Mouse (Mus musculus): ENCODE data around the gene Trim45.

Trim45 gene

DNA sequence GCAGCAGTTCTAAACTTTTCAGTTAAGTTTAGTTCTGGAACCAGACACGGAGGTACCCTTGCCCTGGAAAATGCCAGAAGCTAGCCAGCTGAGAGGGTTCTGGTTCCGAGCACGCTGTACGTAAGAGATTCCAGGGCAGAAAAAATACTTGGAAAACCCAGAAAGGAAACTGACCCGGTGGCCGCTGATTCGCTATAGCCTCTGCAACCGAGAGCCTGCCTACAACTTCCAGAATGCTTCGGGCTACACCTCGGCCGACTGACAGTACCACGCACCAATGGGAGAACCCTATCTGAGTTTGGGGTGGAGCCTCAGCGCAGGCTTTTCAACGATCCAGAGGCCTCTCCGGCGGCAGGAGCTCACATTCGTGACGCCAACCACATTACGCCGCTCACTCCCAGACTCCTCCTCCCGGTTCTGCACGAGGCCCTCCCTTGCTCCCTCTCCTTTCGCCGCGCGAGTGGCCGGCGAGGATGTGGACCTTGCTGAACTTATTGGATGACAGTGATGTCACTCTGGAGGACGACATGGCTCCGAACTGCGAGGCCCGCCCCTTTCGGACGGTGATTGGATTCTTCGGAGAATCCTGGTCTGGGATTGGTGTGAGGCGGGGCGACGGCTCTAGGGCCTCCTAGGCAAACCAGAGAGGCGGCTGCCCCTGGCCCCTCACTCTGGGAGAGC, at the start of gene Trim45:
TSS of gene Trim45 (plus strand) at position 378 of the 681 bp plus-strand sequence.
- DNase-seq (ENCODE audit: low spot score in 2 of 2): peak; percentile 98 to 99

DNA sequence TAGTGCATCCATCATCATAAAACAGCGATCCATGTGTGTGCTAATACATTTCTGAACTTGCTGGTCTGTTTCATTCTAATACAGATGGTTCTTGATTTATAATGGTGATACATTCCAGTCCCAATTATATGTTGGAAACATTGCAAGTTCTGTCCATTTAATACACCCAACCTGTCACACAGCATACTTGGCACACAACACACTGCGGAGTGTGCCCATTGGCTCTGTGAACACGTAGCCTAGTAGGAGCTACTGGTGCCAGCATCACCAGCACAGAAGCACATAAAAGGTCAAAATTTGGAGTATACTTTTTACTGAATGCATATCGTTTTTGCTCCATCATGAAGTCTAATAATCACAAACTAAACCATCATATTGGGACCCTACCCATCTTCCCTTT, 44.9 kb upstream of the Trim45 start:
- DNase-seq (ENCODE audit: low spot score in 2 of 2): no peak

DNA sequence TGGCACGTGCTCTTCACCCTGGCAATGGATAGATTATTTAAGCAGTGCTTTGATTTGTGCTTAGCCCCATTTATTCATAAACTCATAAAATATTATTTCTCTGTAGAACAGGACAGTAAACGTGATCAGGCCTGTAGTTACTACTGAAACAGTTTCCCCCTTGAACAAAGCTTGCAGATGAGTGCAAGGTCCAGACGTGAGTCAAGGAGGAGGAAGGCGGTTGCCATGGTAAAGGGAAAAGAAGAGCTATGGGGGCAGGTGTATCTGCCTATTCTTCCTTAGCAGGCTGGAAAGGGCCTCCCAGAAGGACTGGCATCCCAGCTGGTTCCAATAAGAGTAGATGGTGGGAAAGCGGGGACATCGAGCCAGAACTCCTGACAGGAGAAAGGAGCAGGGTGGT, 40.6 kb upstream of the Trim45 start:
- no peak for DNase-seq (ENCODE audit: low spot score in 2 of 2)

DNA sequence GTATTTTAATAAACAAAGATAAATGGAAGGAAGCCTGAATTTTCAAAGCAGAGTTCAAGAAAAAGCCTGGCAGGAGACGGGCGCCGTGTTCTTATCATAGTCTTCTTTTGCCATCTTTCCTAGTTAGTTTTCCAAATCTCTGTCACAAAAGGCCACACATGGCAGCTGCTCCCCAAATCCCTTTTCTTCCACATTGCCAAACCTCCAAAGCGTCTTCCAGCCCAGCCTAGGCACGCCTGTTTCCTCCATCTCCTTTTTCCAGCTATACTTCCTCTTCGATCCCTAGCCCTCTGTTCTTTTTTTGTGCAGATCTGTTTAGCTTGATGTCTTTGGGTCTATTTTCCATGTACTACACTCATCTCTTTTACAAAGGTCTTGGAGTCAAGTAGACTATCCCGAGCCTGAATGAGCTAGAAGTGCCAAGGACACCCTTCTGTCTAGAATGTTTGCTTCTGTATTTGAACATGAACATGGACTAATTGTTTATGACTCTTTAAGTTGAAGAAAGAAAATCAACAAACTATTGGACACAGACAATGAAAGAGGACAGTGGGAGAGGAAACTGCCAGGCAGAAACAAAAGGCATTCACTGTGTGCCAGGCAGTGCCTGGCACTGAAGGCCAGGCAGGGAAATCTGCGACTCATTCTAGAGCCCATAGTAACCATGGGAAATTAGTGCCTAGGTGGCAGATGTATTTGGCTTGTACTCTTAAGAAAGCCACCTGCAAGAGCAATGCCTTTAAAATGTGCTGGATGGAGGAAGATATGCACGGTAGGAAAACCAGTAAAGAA, 40.0 kb upstream of the Trim45 start:
- no peak for DNase-seq (ENCODE audit: low spot score in 2 of 2)

DNA sequence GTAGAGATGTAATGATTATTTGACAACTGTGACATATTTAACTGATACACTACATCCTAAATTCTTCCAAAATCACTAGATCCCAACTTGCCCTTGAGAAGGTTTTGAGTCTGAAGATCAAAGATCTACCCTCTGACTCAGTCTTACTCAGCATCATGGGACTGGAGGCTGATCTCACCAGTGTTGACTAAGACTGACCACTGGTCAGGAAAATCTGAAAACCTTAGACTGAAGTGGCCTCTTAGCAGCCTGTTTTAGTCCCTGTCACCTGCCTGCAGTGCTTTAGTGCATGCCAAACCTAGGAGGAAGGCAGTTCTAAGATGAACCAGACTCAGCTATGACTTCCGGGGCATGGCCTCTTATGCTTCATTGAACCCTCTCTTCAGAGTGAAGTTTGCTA, 32.8 kb upstream of the Trim45 start:
- DNase-seq (ENCODE audit: low spot score in 2 of 2): no peak

DNA sequence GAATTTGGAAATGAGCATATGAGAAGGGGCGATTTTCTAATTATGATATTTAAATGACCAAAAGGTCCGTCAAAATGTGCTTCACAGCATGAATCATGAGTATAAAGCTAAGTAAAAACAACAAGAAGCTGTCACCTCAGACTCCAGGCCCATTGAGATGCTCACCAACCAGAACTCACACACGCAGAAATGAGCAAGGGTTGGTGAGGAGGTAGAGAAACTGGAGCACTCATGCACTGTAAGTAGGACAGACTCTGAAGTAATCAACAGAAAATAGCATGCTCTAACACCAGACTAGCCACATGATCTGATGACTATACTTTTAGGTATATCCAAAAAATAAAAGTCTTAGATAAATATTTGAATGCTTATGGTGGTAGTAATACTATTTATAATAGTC, 31.6 kb upstream of the Trim45 start:
- no peak for DNase-seq (ENCODE audit: low spot score in 2 of 2)

DNA sequence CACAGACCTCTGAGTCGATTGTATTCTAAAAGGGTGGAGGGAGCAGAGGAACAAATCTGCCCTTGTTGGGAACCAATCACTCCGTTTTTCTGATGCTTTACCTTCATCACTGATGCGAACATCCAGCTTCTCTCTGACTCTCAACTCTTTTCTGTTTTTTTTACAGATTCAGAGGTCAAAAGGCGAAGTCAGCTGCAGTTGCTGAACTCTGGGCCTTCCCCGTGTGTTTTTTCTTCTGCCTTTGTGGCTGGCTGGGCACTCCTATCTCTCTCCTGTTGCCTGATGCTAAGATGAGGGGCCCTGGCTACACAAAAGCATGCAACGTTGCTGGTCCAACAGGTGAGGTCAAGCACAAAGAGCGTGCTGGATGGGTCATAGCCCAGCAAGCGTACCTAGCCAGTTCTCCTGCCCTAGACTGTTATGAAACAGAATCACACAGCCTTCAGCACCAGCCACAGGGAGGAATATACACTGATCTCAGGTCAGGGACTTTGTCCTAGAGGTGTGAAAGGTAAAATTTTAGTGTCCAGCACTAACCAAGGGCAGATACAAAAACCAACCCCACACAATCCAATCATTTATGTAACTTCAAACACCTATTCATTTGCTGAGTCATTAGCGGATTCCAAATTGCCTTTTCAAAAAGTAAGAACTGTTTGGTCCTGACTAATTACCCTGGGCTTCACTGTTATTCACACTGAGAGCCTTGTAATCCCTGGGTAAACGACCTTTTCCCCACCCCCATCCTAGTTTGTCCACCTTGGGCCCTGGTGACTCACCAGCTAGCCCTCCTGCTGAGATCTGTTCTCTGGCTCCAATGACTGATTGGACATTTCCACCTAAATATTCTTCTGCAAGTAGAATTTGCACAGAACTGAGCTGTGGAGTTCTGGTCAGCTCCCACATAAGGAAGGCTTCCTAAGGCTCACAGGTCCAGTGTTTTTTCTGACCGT, 29.3 kb upstream of the Trim45 start:
- DNase-seq (ENCODE audit: low spot score in 2 of 2): no peak

DNA sequence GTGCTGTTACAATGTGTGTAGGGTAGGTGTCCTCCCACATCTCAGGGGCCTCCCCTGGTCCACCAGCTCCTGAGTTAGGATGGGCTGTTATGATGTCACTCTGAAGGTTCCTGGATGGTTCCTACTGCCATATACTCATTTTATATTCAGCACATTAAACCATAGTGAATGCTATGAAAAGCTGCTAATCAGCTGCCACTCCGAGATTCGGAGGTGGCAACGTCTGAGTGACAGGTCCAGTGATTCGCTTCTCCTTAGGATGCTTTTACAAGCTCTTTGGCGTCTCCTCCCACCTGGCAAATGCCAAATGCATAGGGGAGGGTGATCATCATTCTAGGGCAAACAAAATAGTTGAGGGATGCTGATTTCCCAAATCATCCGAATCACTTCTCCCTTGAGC, 26.5 kb upstream of the Trim45 start:
- no peak for DNase-seq (ENCODE audit: low spot score in 2 of 2)

DNA sequence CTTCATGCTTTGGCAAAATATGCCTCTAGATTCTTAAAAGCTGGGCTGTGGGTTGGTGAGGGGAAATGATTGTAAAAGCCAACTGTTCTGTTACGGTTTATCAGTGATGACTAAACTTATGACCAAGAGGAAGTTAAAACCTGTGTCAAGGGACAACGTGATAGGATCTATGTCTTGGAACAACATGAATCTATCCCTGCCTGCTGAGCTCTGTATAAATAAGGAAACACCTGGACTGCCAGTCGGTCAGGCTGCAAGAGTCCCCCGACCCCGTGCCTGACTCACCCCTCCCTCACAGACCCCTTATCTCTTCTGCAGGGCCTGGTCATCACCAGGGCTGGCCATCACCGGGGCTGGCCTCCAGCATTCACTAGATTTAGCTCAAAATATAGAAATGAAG, 15.9 kb upstream of the Trim45 start:
- DNase-seq (ENCODE audit: low spot score in 2 of 2): no peak

DNA sequence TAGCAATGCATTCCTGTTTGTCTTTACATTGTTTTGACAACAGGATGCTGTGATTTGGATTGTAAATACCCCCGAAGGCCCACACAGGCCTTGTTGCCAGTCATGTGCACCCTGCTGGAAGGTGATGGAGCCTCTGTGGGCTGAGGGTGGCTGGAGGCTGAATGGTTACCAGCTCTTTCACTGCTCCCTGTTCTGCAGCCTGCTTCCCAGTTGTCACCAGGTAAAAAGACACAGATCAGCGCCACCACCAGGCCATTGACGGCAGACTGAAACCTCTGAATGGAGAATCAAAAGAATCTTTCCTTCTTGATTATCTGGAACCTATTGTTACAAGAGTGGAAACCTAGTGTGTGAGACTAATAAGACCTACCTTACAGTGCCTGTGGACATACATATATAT, 15.1 kb upstream of the Trim45 start:
- DNase-seq (ENCODE audit: low spot score in 2 of 2): no peak

DNA sequence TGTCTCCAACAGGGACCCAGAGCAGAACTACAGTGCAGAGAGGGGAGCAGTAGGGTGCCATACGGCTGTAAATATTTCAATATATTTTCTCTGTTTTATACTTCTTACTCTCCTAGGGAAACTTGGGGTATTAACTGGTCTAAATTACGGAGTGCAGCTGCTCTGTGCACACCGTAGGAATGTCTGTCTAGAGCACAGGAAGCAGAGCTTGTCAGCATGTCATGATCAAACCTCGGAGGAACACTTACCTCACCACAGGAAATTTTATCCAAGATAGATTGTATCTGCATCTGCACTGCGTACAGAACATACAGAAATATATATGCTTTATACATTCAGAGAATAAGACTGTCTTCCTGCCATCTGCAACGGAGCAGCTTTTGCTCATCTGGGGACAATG, 13.4 kb upstream of the Trim45 start:
- DNase-seq (ENCODE audit: low spot score in 2 of 2): no peak

DNA sequence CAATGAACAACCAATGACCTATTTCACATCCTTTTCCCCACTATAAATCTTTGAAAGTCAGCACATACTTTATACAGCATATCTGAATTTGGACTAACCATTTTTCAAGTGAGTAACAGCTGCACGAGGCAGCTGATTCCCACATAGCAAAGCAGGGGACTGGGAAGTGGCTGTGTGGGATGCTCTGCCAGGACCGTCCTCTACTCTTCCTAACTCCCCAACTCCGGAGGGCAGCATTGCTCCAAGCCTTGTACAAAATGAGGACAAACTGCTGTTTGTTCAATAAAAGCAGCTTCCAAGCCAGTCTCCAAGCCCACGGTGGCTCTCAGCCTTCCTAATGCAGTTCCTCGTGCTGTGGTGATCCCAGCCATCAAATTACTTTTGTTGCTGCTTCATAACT, 11.4 kb upstream of the Trim45 start:
- no peak for DNase-seq (ENCODE audit: low spot score in 2 of 2)

DNA sequence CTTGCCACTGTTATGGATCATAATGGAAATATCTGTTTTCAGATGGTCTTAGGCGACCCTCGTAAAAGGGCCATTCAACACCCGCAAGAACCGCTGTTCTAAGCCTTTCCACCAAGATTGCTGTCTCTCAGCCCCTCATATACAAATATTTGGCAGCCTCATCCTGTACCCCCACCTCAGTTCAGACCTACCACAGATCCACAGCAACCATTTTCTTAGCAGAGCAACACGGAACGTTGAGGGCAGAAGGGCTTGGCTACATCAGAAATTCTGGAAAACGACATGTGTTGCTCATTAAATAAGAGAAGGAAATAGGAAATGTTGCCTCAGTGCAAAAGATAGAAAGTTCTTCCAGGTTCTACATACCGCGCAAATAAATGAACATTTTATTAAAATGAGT, 11.0 kb upstream of the Trim45 start:
- no peak for DNase-seq (ENCODE audit: low spot score in 2 of 2)

DNA sequence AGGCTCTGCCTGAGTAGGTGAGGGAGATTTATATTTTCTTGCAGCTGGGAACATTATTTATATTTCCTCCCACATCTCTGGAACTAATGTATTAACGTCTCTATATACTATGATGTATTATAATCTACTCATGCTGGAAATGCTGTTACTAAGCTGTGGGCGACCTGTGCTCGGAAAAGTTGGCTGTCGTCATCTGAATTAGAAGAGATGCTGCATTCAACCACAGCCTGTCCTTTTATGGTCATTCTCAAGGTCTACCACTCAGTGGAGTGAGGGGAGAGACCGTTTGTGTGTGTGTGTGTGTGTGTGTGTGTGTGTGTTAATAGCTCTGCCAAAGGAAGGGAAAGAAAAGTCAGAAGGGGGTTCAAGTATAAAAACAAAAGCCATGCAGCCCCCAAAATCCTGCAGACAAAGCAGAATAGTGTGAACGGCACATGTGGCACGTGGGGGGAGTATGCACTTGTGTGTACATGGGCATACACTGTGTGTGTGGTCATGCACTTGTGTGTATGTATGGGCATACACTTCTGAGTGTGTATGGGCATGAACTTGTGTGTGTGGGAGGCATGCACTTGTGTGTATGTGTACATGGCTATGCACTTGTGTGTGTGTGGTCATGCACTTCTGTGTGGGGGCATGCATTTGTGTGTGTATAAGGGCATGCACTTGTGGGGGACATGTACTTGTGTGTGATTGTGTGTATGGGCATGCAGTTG, 10.3 kb upstream of the Trim45 start:
- no peak for DNase-seq (ENCODE audit: low spot score in 2 of 2)

DNA sequence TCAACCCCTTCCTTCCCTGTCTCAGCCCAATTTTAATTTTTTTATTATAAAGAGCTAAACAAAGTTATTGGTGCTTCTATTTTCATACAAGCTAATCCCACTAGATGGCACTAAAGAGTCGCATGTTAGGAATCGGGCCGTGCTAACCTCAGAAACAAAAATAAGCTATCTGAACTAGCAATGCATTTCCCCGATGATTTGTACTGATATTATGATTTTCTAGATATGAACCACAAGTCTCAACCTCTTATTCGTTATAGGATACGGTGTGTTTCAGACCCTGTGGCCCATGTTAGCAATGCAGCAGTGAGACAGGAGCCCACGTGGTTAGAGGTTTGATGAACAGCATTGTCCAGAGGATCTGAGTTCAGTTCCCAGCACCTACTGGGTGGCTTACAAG, 5.2 kb upstream of the Trim45 start:
- no peak for DNase-seq (ENCODE audit: low spot score in 2 of 2)

DNA sequence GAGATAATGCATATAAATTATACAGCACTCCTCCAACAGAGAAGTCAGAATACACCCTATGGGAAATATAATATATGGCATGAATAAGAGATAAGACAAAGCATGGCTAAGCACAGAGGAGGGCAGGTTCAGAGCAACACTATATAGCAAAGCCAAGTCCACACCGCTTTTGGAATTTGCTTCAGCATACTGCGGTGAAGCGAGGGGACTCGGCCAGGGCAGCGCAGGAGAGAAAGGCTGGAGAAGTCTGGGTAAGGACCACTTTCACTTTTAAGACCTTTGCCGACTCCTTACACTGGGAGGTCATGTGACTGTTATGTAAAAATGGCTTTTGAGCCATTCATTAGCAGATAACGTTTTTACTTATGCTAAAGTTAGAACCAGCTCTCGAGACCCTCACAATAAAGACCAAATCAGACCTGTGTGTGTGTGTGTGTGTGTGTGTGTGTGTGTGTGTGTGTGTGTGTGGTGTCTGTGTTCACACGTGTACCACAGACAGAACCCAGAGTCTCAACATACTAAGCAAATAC, 1.3 kb upstream of the Trim45 start:
- no peak for DNase-seq (ENCODE audit: low spot score in 2 of 2)

DNA sequence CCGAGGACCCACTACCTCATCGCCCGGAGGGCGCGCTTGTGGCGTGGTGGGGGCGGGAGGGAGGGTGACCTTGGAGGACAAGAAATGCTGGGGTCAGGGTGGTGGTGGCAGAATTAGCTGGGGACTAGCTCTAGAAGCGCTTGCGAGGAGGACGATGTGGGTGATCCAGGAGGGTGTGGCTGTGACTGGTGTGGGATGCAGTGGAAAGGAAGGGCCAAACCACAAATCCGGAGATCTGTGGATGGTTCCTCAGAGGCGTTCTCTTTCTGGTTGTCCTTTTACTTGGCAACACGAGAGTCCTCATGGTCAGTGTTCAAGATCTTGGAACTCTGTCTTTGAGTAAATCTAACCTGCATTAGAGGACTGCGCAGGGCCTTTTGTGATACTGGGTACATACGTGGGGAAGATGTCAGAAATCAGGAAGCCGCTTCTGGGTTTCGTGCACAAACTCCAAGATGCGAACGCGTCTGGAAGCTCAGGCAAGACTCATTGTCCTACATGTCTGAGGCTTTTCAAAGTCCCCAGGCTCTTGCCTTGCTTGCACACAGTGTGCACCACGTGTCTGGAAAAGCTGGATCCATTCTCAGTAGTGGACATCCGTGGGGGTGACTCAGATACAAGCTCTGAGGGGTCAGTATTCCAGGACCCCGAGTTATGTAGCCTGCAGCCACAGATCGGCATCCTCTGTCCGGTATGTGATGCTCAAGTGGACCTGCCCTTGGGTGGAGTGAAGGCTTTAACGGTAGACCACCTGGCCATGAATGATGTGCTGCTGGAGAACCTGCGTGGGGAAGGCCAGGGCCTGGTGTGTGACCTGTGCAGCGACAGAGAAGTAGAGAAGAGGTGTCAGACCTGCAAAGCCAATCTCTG, 739 bp downstream of the Trim45 start:
- no peak for DNase-seq (ENCODE audit: low spot score in 2 of 2)

DNA sequence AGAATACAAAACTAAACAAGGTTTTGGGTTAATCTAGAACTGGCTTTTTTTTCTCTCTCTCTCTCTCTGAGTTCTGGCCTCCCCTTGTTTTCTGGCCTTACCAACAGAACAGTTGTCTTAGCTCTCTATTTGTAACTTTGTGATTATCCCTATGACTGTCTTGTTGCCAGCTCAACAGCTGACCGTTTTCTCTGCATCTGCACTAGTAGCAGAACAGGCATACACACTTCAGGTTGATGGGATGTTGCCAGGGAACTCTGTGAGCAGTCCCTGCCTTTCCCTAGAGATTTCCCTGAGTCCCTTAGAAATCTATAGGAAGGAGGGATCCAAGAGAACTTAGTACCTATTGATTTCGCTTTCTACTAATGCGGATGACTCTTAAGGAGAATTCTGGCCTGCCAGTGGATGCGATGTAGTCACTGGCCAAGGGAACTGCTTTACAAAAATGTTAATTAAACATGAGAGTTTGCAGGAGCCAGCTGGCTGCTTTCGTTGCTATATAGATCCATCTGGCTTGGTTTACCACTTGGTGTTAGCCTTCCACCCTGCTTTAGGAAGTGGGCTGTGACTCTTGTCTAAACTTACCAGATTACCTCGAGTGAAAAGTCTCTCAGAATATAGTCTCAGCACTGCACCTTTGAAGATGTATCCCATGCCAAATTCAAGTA, 2.2 kb downstream of the Trim45 start:
- DNase-seq (ENCODE audit: low spot score in 2 of 2): no peak

DNA sequence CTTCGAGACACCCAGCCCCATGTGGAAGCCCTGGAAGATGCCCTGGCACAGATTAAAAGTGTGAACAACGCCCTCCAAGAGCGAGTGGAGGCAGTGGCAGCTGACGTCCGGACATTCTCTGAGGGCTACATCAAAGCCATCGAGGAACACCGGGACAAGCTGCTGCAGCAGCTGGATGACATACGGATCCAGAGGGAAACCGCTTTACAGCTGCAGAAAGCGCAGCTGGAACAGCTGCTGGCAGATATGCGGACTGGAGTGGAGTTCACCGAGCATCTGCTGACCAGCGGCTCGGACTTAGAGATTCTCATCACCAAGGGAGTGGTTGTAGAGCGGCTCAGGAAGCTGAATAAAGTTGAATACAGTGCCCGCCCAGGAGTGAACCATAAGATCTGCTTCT, 3.2 kb downstream of the Trim45 start:
- DNase-seq (ENCODE audit: low spot score in 2 of 2): no peak
